Mouse (Mus musculus) thymus, postnatal 14 days (tissue): ENCODE results near the gene Donson.

Source experiments
- DNase-seq: peaks from one replicate; pipeline ENCODE4 v3.0.0; 2021

Gene Donson

GRCm38 (mm10) chr16:91688619-91689334 is at the start of gene Donson:
Donson (minus strand) TSS chr16:91688770.
- DNase-seq, result peak; percentile 98

GRCm38 (mm10) chr16:91736046-91736816 is 47.7 kb upstream of the Donson start:
- DNase-seq, result no peak

DNA sequence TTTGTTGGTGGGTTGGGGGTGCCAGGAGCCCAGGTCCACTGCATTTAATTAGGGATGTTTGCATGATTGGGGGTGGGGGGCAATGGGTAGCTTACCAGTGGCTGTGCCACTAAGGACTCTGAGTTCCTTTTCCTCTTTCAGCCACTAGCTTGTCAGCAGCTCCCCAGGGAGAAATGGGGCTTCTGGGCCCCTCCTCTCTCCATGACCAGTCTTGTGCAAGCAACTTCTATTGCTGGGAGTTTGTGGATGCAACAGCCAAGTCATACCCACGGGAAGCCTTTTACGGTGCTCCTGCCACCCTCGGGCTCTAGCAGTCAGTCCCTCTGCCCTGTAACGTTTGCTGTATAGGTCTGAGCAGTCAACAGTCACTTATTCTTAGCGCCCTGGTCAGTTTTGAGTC is 46.2 kb upstream of the Donson start:
- no peak for DNase-seq

DNA sequence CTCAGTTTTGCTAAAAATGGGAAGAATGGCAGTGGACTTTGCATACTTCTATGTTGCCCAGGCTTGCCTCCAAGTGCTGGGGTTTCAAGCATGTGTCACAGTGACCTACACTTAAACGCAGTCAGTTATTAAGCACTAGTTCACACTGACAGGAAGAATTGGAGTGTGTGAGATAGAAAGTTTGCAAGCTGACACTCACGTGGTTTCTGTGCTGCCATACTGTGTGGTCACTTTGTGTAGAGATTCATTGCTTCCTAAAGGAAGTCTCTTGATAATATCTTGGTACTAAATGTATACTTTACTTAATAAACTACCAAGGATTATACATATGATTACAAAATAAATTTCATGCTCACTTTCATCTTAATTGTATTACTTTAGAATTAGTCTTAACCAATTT is 44.2 kb upstream of the Donson start:
- no peak for DNase-seq

DNA sequence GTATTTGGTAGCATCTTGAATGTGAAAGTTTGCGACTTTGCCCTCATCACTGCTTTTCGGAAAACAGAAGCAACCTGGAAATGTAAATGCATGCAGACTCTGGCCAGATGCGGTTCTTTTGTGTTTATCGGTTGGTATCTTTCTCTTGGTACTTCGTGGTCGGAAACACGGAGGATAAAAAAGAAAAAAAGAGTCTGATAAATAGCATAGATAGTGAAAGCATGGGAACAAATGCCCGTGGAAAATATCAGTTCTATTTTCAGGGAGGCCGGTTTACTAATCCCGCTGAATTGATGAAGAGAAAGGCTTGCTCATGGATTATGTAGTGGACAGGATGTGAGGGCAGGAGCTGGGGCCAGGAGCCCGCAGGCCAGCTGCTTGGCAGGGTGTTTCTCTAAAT is 41.9 kb upstream of the Donson start:
- no peak for DNase-seq

GRCm38 (mm10) chr16:91729821-91730441 is 41.4 kb upstream of the Donson start:
- DNase-seq, result no peak

- peak; percentile 99 for DNase-seq
Measured at GRCm38 (mm10) chr16:91729066-91729482, 40.5 kb upstream of the Donson start, which contains the start of gene Itsn1. Itsn1 (plus strand) TSS chr16:91729281.

DNA sequence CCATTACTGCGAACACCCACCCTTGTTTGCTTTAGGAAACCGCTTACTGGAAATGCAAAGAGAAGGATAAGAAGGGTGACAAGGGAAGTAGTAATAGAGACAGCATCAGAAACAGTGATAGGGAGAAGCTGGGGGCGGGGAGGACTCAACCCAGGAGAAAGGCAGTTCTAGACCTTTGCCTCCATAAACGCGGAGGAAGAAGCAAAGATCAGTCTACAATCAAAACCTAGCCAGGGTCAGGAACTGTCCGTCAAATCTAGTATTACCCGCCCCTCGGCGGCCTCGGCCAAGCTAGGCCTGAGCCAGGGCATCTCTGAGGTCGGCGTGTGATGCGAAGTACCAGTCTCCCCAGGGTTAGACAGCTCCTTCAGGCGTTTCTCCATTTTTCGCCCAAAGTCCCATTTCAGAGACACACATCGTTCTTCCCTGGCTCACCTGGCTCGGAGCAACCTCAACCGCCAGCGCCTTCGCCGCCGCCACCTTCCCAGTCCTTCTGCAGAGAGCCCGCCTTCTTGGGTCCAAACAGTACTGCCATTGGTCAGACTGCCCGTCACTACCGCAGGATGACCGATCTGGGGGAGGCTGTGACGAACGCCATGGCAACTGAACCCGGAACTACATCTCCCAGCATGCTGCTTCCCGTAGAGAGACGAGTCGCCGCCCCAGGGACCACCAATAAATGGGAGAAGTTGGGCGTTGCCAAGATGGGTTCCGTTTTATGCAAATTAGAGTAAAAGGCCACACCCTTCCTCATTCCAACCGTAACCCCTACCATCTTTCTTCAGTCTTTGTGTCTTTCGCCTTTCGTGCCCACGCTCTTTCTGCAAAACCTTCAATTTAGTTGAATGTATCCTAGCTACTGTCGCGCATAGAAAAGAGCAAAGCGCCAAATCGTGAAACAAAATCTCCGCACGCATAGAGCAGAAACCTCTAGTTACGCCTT is 39.8 kb upstream of the Donson start, which contains the start of gene Cryzl1:
Cryzl1 (minus strand) TSS at position 853 of the 943 bp plus-strand sequence.
- DNase-seq, result peak; percentile 91

GRCm38 (mm10) chr16:91727433-91727832 is 38.9 kb upstream of the Donson start:
- DNase-seq, result no peak

GRCm38 (mm10) chr16:91724247-91724646 is 35.7 kb upstream of the Donson start:
- DNase-seq, result peak; percentile 70

DNA sequence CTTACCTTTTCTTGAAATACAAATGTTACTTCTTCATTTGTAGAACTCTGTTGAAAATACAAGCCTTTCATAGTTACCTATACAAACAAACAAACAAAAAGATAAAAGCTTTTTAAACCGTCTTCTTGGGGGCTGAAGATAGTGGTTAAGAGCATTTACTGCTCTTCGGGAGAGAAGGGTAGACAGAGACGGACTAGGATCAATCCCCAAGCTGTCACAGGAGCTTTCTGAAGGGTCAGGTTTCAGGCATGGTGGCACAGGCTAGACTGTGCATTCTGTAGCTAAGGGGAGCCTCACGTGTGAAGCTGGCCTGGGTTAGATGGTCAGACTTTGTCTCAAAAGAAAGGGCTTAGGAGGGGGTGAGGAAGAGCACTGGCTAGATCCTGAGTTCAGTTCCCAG is 28.8 kb upstream of the Donson start:
- no peak for DNase-seq

DNA sequence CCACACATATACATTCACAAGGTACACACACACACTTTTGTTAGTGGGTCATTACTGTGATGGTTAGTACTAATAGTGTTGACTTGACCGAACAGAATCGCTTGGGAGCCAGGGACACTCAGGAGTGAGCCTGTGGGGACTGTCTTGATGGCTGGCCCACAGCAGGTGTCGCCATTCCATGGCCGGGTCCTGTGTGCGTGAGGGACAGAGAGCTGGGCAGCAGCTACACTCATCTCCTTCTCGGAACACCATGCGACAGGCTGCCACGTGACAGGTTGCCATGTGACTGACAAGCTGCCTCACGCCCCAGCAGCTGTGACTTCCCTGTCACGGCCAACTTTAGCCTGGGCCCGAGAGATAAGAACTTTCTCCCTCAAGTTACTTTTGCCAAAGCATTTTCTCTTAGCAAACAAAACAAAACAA is 28.4 kb upstream of the Donson start:
- DNase-seq, result no peak

DNA sequence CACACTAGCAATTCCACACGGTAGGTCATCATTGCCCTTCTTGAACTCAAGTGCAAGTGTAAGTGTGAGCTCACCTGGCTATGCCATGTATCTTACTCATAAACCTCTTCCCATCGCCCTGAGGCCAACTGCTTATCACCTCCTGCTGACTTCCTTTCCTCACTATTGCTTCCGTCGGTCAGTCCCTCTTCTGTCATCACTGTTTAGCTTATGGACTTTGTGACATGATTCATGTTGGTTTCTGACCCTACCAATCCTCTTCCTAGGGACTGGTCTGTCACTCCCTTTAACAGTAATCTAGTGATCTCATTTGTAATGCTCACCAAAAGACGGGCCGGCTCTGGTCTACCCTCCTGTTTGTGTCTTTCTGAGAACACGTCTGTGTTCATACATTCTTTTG is 21.7 kb upstream of the Donson start:
- no peak for DNase-seq

DNA sequence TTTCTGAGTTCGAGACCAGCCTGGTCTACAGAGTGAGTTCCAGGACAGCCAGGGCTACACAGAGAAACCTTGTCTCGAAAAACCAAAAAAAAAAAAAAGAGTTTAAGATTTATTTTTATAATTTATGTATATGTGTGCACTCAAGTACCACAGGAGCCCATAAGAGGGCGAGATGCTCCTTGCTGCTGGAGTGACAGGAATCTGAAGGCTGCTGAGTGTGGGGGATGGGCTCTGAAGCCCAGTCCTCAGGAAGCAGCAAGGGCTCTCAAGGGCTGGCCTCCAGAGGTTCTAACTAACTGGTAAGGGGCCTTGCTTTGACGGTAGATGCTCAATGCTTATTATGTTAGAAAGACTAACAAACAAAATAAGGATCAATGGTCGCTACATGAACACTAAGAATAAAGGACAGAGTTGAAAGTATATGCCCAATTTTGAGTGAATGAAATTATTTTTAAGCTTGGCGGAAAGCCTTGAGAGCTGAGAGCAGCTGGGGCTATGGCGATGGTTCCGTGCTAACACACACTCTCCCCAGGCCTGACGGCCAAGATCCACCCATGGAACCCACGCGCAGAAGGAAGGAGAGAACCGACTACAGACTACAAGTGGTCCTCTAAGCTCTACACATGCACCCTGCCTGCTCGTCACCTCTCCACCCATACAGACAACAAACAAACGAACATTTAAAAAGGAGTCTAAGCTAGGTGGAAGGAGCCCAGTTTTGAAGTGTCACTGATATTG is 16.2 kb upstream of the Donson start:
- no peak for DNase-seq

DNA sequence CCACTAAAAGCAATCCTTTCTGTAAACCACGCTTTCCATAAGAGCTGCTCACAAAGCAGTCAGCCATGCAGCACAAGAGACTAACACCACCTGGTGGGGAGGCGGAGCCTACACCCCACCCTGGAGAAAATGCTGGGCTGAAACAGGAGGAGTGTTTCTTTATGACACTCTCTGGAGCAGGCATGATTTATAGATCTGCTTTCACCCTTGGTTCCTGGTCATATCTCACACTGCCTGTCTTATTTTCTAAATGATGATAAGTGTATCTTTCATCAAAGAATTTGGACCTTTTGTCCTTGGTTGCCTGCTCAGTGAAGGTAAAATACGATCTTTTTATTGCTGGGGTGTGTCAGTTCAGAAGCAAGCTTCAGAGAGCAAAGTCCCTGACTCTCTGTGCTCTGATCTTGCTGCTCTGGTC is 14.2 kb upstream of the Donson start:
- no peak for DNase-seq

DNA sequence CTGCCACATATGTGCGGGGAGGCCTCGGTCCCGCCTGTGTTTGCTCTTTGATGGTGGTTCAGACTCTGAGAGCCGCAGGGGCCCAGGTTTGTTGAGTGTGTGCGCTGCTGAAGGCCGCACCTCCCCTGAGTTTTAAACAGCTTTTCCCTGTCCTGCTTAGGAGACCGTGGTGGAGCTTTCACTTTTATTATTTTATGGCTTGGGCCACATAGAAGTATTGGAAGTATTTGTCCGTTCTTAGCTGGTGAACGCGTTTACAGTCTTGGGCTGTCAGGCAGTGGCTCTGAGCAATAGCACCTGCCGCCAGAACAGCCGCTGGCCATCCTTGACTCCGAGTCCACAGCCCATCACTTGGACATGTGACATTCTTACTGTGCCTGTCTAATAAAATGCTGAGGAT is 13.3 kb upstream of the Donson start:
- DNase-seq, result no peak

DNA sequence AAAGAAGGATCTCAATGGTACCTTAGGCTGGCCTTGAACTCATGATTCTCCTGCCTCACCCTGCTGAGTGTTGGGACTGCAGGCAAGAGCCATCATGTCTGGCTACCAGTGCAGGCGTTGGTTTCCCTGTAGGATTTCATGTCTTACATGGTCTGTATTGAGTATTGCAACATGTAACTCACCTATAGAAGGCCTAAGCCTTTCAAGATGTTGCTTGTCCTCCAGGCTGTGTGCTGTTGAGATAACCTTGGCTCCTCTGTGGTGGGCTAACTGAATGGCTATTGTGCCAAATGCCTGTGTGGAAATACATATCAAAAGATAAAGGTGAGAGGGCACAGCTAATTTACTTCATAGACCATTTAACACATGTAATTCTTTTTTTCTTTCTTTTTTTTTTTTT is 10.4 kb upstream of the Donson start:
- DNase-seq, result no peak

GRCm38 (mm10) chr16:91695108-91695755 is 6.7 kb upstream of the Donson start:
- DNase-seq, result no peak

GRCm38 (mm10) chr16:91694455-91695084 is 6.0 kb upstream of the Donson start:
- peak; percentile 78 for DNase-seq

DNA sequence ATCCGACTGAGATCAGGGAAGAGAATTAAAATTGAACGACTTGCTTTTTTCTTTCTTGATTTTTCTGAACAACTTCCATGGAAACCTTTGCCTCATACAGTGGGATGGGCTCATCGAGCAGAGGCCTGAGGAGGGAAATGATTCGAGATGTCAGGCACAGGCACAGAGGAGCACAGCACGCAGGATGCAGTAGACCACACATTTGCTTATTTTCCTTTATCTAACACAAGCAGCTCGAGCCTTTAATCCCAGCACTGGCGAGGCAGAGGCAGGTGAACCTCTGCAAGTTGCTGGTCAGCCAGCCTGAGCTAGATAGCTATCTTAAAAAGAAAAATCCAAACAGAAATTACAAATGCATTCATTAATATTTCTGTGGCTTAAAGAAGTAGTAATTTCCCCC is 1.2 kb upstream of the Donson start:
- DNase-seq, result peak; percentile 19
